Mouse (Mus musculus): ENCODE measurements around the gene Cox4i2. TPM values are rescaled to one million over a fixed set of nuclear protein-coding genes. Genes with fewer than 3 reads are reported as not detected.

Cox4i2 gene
- total and polyA plus RNA-seq, 2 experiments from 2014 or later: 17.0 to 29.9 TPM

DNA sequence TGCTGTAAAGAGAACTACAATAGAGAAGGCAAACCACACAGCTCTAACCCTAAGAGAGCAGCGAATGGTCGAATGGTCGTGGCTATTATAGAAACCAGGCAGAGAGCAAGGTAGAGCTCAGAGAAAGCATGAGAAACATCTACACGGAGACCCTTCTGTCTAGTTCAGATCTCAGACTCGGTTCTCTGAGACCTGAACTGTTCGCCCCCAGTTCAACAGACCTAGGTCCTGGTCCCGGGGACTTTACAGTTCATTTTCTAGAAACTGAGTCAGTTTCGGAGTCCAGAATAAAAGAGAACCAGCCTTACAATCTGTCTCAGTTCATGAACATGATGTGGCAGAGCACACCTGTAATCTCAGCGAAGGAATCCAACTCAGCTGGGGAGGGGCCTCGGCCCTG lies 19.5 kb upstream of the Cox4i2 start:
- WGBS: 24% methylated on average over 10 of the region's 10 CpGs
- no peaks in the 10 kb centered on the region for H3K36me3 ChIP-seq (replicated peaks; ENCODE audit: control insufficient read depth, insufficient read depth, low read length)
- H3K4me1 ChIP-seq (ENCODE audit: control insufficient read depth, insufficient read depth): peaks cover 15% of the 10 kb centered on the region
- H3K9me3 ChIP-seq (replicated peaks; ENCODE audit: control insufficient read depth, low read length): no peaks in the 10 kb centered on the region
- peak overlapping the region; percentile 75 for H3K27ac ChIP-seq (ENCODE audit: low read depth)
- TF ChIP-seq EP300 (IDR thresholded peaks at IDR 0.05; ENCODE audit: low read depth) (no peak), CTCF (IDR thresholded peaks at IDR 0.05; ENCODE audit: low read depth) (no peak)
- no peak for DNase-seq (ENCODE audit: low spot score)
- H3K27me3 ChIP-seq (ENCODE audit: control insufficient read depth, insufficient read depth, low read length): no peaks in the 10 kb centered on the region
- peak overlapping the region; percentile 73 for H3K4me2 ChIP-seq (ENCODE audit: low read depth, low read length)
- ATAC-seq (ENCODE audit: insufficient read depth, low read depth): no peak
- H3K4me3 ChIP-seq (ENCODE audit: low read depth, low read length): peak overlapping the region; percentile 71
- no peak overlapping the region for H3K9ac ChIP-seq (replicated peaks; ENCODE audit: low read depth, low read length)

- TF ChIP-seq CTCF (IDR thresholded peaks at IDR 0.05; ENCODE audit: low read depth): no peak
- TF ChIP-seq EP300 (IDR thresholded peaks at IDR 0.05; ENCODE audit: low read depth): peak; percentile 73; the same call in 1 of the 2 replicates
- Histone ChIP-seq H3K9me3 (replicated peaks; ENCODE audit: control insufficient read depth, low read length) (no peaks in the 10 kb centered on the region), H3K27ac (ENCODE audit: low read depth) (peak overlapping the region; percentile 89), H3K27me3 (ENCODE audit: control insufficient read depth, insufficient read depth, low read length) (no peaks in the 10 kb centered on the region), H3K9ac (replicated peaks; ENCODE audit: low read depth, low read length) (peak overlapping the region; percentile 34), H3K36me3 (replicated peaks; ENCODE audit: control insufficient read depth, insufficient read depth, low read length) (no peaks in the 10 kb centered on the region), H3K4me2 (ENCODE audit: low read depth, low read length) (peak overlapping the region; percentile 73), H3K4me1 (ENCODE audit: control insufficient read depth, insufficient read depth) (peaks cover 10% of the 10 kb centered on the region), H3K4me3 (ENCODE audit: low read depth, low read length) (peak overlapping the region; percentile 71)
- DNase-seq (ENCODE audit: low spot score) (peak; percentile 97), ATAC-seq (ENCODE audit: insufficient read depth, low read depth) (peak; percentile 80)
- WGBS: under 1% methylated on average over 28 of the region's 28 CpGs
Observed at GRCm38 (mm10) chr2:152734984-152735383, 19.0 kb upstream of the Cox4i2 start.

- no peaks in the 10 kb centered on the region for H3K9me3 ChIP-seq (replicated peaks; ENCODE audit: control insufficient read depth, low read length)
- H3K4me1 ChIP-seq (ENCODE audit: control insufficient read depth, insufficient read depth): peaks cover 10% of the 10 kb centered on the region
- under 1% methylated on average over 28 of the region's 28 CpGs for WGBS
- peak within 1 kb of the TSS; percentile 79 for H3K9ac ChIP-seq (replicated peaks; ENCODE audit: low read depth, low read length)
- H3K4me3 ChIP-seq (ENCODE audit: low read depth, low read length): peak within 1 kb of the TSS; percentile 71
- DNase-seq (ENCODE audit: low spot score): peak; percentile 94
- TF ChIP-seq EP300 (IDR thresholded peaks at IDR 0.05; ENCODE audit: low read depth) (no peak), CTCF (IDR thresholded peaks at IDR 0.05; ENCODE audit: low read depth) (no peak)
- peak within 1 kb of the TSS; percentile 89 for H3K27ac ChIP-seq (ENCODE audit: low read depth)
- no peaks in the 10 kb centered on the region for H3K27me3 ChIP-seq (ENCODE audit: control insufficient read depth, insufficient read depth, low read length)
- ATAC-seq (ENCODE audit: insufficient read depth, low read depth): peak; percentile 71
- peak within 1 kb of the TSS; percentile 73 for H3K4me2 ChIP-seq (ENCODE audit: low read depth, low read length)
- H3K36me3 ChIP-seq (replicated peaks; ENCODE audit: control insufficient read depth, insufficient read depth, low read length): no peaks in the 10 kb centered on the region
Observed at GRCm38 (mm10) chr2:152736090-152736601, 17.8 kb upstream of the Cox4i2 start, which contains the start of gene Id1. Gene Id1, plus strand, starts transcription at chr2:152736251.

DNA sequence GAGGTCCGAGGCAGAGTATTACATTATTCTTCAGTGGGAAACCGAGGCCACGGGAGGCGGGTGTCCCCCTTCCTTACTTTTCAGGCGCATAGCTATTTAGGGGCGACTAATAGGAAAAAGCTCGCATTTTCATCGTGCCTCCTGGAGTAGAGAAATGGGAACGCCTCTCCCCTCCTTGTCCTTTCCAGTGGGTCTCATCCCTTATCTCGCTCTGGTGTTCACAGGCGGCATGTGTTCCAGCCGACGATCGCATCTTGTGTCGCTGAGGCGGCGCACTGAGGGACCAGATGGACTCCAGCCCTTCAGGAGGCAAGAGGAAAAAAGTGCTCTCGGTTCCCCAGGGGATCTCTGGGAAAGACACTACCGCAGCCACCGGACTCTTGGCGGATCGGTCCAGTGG lies 17.2 kb upstream of the Cox4i2 start:
- Histone ChIP-seq H3K27ac (ENCODE audit: low read depth) (peak overlapping the region; percentile 89), H3K36me3 (replicated peaks; ENCODE audit: control insufficient read depth, insufficient read depth, low read length) (no peaks in the 10 kb centered on the region), H3K4me1 (ENCODE audit: control insufficient read depth, insufficient read depth) (peaks cover 16% of the 10 kb centered on the region), H3K4me3 (ENCODE audit: low read depth, low read length) (peak overlapping the region; percentile 71), H3K9ac (replicated peaks; ENCODE audit: low read depth, low read length) (peak overlapping the region; percentile 79), H3K27me3 (ENCODE audit: control insufficient read depth, insufficient read depth, low read length) (no peaks in the 10 kb centered on the region), H3K4me2 (ENCODE audit: low read depth, low read length) (peak overlapping the region; percentile 73), H3K9me3 (replicated peaks; ENCODE audit: control insufficient read depth, low read length) (no peaks in the 10 kb centered on the region)
- no peak for TF ChIP-seq EP300 (IDR thresholded peaks at IDR 0.05; ENCODE audit: low read depth)
- TF ChIP-seq CTCF (IDR thresholded peaks at IDR 0.05; ENCODE audit: low read depth): no peak
- ATAC-seq (ENCODE audit: insufficient read depth, low read depth) (no peak), DNase-seq (ENCODE audit: low spot score) (no peak)
- 2% methylated on average over 22 of the region's 22 CpGs for WGBS

DNA sequence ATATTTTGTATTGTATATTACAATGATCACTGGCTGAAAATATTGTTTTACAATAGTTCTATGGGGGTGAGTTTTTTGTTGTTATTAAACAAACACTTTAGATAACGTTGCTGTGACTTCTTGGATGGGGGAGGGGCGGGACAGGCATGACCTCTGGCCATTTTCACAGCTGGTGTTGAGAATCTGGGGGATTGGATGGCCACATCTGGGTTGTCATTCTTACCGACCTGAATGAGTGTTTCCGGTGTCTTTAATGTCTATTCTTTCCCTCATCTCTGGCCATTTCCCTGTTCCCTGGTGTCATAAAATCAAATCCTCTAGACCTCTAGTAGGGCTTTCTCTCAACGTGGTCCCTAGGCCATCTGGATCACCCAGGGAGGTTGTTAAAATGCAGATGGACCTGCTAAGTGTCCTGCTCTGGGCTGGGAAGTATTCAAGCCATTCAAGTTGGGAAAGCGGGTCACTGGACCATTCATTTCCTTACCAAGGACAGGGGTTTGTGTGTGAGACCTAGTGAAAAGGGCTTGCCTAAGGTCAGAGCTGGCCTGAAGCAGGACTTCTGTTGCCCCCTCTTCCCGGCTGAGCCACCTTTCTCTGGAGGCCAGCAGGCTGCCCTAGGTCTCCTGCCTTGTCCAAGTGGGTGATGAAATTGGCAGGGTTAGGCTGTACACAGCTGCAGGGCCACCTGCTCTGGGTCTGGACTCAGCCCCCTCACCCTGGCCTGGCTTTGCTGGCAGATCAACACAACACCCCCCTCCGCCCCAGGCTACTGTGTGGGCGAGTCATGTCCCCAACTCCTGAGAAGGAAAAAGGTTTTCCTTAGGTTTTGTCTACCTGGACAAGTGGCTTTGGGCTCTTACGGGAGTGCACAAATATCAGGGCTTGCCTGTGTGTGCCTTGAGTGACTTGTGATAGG lies 16.4 kb upstream of the Cox4i2 start:
- ATAC-seq (ENCODE audit: insufficient read depth, low read depth): no peak
- no peak for TF ChIP-seq EP300 (IDR thresholded peaks at IDR 0.05; ENCODE audit: low read depth)
- no peak for TF ChIP-seq CTCF (IDR thresholded peaks at IDR 0.05; ENCODE audit: low read depth)
- Histone ChIP-seq H3K9me3 (replicated peaks; ENCODE audit: control insufficient read depth, low read length) (no peaks in the 10 kb centered on the region), H3K36me3 (replicated peaks; ENCODE audit: control insufficient read depth, insufficient read depth, low read length) (no peaks in the 10 kb centered on the region), H3K9ac (replicated peaks; ENCODE audit: low read depth, low read length) (peak overlapping the region; percentile 79), H3K4me2 (ENCODE audit: low read depth, low read length) (peak overlapping the region; percentile 73), H3K27ac (ENCODE audit: low read depth) (peak overlapping the region; percentile 89), H3K4me1 (ENCODE audit: control insufficient read depth, insufficient read depth) (peaks cover 22% of the 10 kb centered on the region), H3K27me3 (ENCODE audit: control insufficient read depth, insufficient read depth, low read length) (no peaks in the 10 kb centered on the region), H3K4me3 (ENCODE audit: low read depth, low read length) (peak overlapping the region; percentile 71)
- DNase-seq (ENCODE audit: low spot score): no peak
- 22% methylated on average over 10 of the region's 10 CpGs for WGBS
